Mouse (Mus musculus): ENCODE data around the gene Stat3. TPM values are rescaled to one million over a fixed set of nuclear protein-coding genes. Genes with fewer than 3 reads are reported as not detected.
A peak's percentile ranks its signal among the peaks of the same experiment; 100 is the strongest.

The Stat3 gene
- polyA plus RNA-seq (2015; fragmentation: Nextera tagmentation; extraction: Ambion mirVana) = 47.7 and 55.1 TPM in 2 replicates

GRCm38 (mm10) chr11:100939512-100940151 lies at the start of gene Stat3:
Stat3 (minus strand) TSS chr11:100939540.
- Histone ChIP-seq H3K36me3 (ENCODE audit: control insufficient read depth, insufficient read depth, low read length) (no peaks in the 10 kb centered on the region), H3K4me1 (replicated peaks; ENCODE audit: control insufficient read depth, insufficient read depth) (peaks cover 7% of the 10 kb centered on the region; the same call in 1 of the 2 replicates), H3K4me2 (replicated peaks; ENCODE audit: low read depth) (peak within 1 kb of the TSS; percentile 69), H3K4me3 (ENCODE audit: low read depth, low read length) (peak within 1 kb of the TSS; percentile 98), H3K9ac (ENCODE audit: low read length) (peak within 1 kb of the TSS; percentile 95), H3K27me3 (ENCODE audit: control insufficient read depth, insufficient read depth, low read length) (no peaks in the 10 kb centered on the region), H3K9me3 (ENCODE audit: control insufficient read depth, low read length) (no peaks in the 10 kb centered on the region), H3K27ac (replicated peaks) (peak within 1 kb of the TSS; percentile 99)
- TF ChIP-seq EP300 (optimal IDR thresholded peaks at IDR 0.05) = peak; percentile 95
- peak; percentile 10; the same call in 1 of the 2 replicates for TF ChIP-seq CTCF (IDR thresholded peaks at IDR 0.05; ENCODE audit: low read depth)
- under 1% methylated on average over 29 of the region's 29 CpGs for WGBS
- ATAC-seq (ENCODE audit: low FRiP score, low TSS enrichment) = peak; percentile 99
- peak; percentile 100 for DNase-seq (ENCODE audit: low spot score)

- H3K4me3 ChIP-seq (ENCODE audit: low read depth, low read length) = no peak overlapping the region
- no peaks in the 10 kb centered on the region for H3K36me3 ChIP-seq (ENCODE audit: control insufficient read depth, insufficient read depth, low read length)
- ATAC-seq (ENCODE audit: low FRiP score, low TSS enrichment) = no peak
- 88% methylated on average over 3 of the region's 3 CpGs for WGBS
- no peak overlapping the region for H3K9ac ChIP-seq (ENCODE audit: low read length)
- TF ChIP-seq CTCF (IDR thresholded peaks at IDR 0.05; ENCODE audit: low read depth) (no peak), EP300 (optimal IDR thresholded peaks at IDR 0.05) (no peak)
- no peaks in the 10 kb centered on the region for H3K27me3 ChIP-seq (ENCODE audit: control insufficient read depth, insufficient read depth, low read length)
- no peak for DNase-seq (ENCODE audit: low spot score)
- H3K4me1 ChIP-seq (replicated peaks; ENCODE audit: control insufficient read depth, insufficient read depth) = no peaks in the 10 kb centered on the region
- H3K4me2 ChIP-seq (replicated peaks; ENCODE audit: low read depth) = no peak overlapping the region
- no peaks in the 10 kb centered on the region for H3K9me3 ChIP-seq (ENCODE audit: control insufficient read depth, low read length)
- H3K27ac ChIP-seq (replicated peaks) = no peak overlapping the region
Observed at GRCm38 (mm10) chr11:100988674-100989073, 49.3 kb upstream of the Stat3 start.

- no peak for DNase-seq (ENCODE audit: low spot score)
- WGBS = 65% methylated on average over 3 of the region's 3 CpGs
- TF ChIP-seq CTCF (IDR thresholded peaks at IDR 0.05; ENCODE audit: low read depth) (peak; percentile 55), EP300 (optimal IDR thresholded peaks at IDR 0.05) (no peak)
- ATAC-seq (ENCODE audit: low FRiP score, low TSS enrichment) = no peak
- Histone ChIP-seq H3K36me3 (ENCODE audit: control insufficient read depth, insufficient read depth, low read length) (no peaks in the 10 kb centered on the region), H3K4me3 (ENCODE audit: low read depth, low read length) (no peak overlapping the region), H3K27me3 (ENCODE audit: control insufficient read depth, insufficient read depth, low read length) (no peaks in the 10 kb centered on the region), H3K4me2 (replicated peaks; ENCODE audit: low read depth) (no peak overlapping the region), H3K27ac (replicated peaks) (no peak overlapping the region), H3K4me1 (replicated peaks; ENCODE audit: control insufficient read depth, insufficient read depth) (no peaks in the 10 kb centered on the region), H3K9ac (ENCODE audit: low read length) (no peak overlapping the region), H3K9me3 (ENCODE audit: control insufficient read depth, low read length) (no peaks in the 10 kb centered on the region)
Observed at GRCm38 (mm10) chr11:100985607-100986006, 46.3 kb upstream of the Stat3 start.

- H3K4me2 ChIP-seq (replicated peaks; ENCODE audit: low read depth) = no peak overlapping the region
- TF ChIP-seq CTCF (IDR thresholded peaks at IDR 0.05; ENCODE audit: low read depth) (no peak), EP300 (optimal IDR thresholded peaks at IDR 0.05) (no peak)
- no peak for ATAC-seq (ENCODE audit: low FRiP score, low TSS enrichment)
Observed at GRCm38 (mm10) chr11:100983778-100984131, 44.4 kb upstream of the Stat3 start.

GRCm38 (mm10) chr11:100983125-100983777 lies 43.9 kb upstream of the Stat3 start:
- 2% methylated on average over 20 of the region's 20 CpGs for WGBS
- Histone ChIP-seq H3K27ac (replicated peaks) (no peak overlapping the region), H3K36me3 (ENCODE audit: control insufficient read depth, insufficient read depth, low read length) (no peaks in the 10 kb centered on the region), H3K4me3 (ENCODE audit: low read depth, low read length) (peak overlapping the region; percentile 46), H3K9me3 (ENCODE audit: control insufficient read depth, low read length) (no peaks in the 10 kb centered on the region), H3K27me3 (ENCODE audit: control insufficient read depth, insufficient read depth, low read length) (no peaks in the 10 kb centered on the region), H3K4me1 (replicated peaks; ENCODE audit: control insufficient read depth, insufficient read depth) (no peaks in the 10 kb centered on the region), H3K9ac (ENCODE audit: low read length) (peak overlapping the region; percentile 31; the same call in 1 of the 2 replicates), H3K4me2 (replicated peaks; ENCODE audit: low read depth) (peak overlapping the region; percentile 71)
- ATAC-seq (ENCODE audit: low FRiP score, low TSS enrichment) (peak; percentile 79), DNase-seq (ENCODE audit: low spot score) (peak; percentile 81)
- no peak for TF ChIP-seq EP300 (optimal IDR thresholded peaks at IDR 0.05)
- TF ChIP-seq CTCF (IDR thresholded peaks at IDR 0.05; ENCODE audit: low read depth) = peak; percentile 93

More at GRCm38 (mm10) chr11:100983778-100984131, 44.4 kb upstream of the Stat3 start:
- H3K36me3 ChIP-seq (ENCODE audit: control insufficient read depth, insufficient read depth, low read length) = no peaks in the 10 kb centered on the region
- no peaks in the 10 kb centered on the region for H3K4me1 ChIP-seq (replicated peaks; ENCODE audit: control insufficient read depth, insufficient read depth)
- H3K9me3 ChIP-seq (ENCODE audit: control insufficient read depth, low read length) = no peaks in the 10 kb centered on the region
- no peaks in the 10 kb centered on the region for H3K27me3 ChIP-seq (ENCODE audit: control insufficient read depth, insufficient read depth, low read length)
- 51% methylated on average over 7 of the region's 7 CpGs for WGBS
- H3K4me3 ChIP-seq (ENCODE audit: low read depth, low read length) = no peak overlapping the region
- no peak overlapping the region for H3K27ac ChIP-seq (replicated peaks)
- no peak overlapping the region for H3K9ac ChIP-seq (ENCODE audit: low read length)
- no peak for DNase-seq (ENCODE audit: low spot score)

- Histone ChIP-seq H3K36me3 (ENCODE audit: control insufficient read depth, insufficient read depth, low read length) (no peaks in the 10 kb centered on the region), H3K4me1 (replicated peaks; ENCODE audit: control insufficient read depth, insufficient read depth) (no peaks in the 10 kb centered on the region), H3K9me3 (ENCODE audit: control insufficient read depth, low read length) (no peaks in the 10 kb centered on the region), H3K4me3 (ENCODE audit: low read depth, low read length) (no peak overlapping the region), H3K27ac (replicated peaks) (no peak overlapping the region), H3K9ac (ENCODE audit: low read length) (no peak overlapping the region), H3K4me2 (replicated peaks; ENCODE audit: low read depth) (no peak overlapping the region), H3K27me3 (ENCODE audit: control insufficient read depth, insufficient read depth, low read length) (no peaks in the 10 kb centered on the region)
- TF ChIP-seq CTCF (IDR thresholded peaks at IDR 0.05; ENCODE audit: low read depth) = peak; percentile 44
- TF ChIP-seq EP300 (optimal IDR thresholded peaks at IDR 0.05) = no peak
- ATAC-seq (ENCODE audit: low FRiP score, low TSS enrichment) (no peak), DNase-seq (ENCODE audit: low spot score) (no peak)
- 45% methylated on average over 8 of the region's 8 CpGs for WGBS
Observed at GRCm38 (mm10) chr11:100982087-100982486, 42.7 kb upstream of the Stat3 start.
